ENCODE assay signal across 18 mouse cellular contexts in genomic region chr7:80014826-80015755, GRCm38 (mm10). TPM values are rescaled to one million over a fixed set of nuclear protein-coding genes. Genes with fewer than 3 reads are reported as not detected.
DNase-seq lines count a peak whose midpoint lies in the region; ATAC-seq and TF ChIP-seq lines count a peak whose summit lies in the region.
"Had no signal": no experiment of that assay in that cellular context is flagged by ENCODE, and none has a peak within 500 bp of the region (broad histone marks: within the 10 kb centered on the region; RNA-seq: fewer than 3 reads in every experiment).

No protein-coding gene starts in this region.

- H3K4me2 ChIP-seq in liver, postnatal 0 days (ENCODE audit: low read depth, low read length), result no peak overlapping the region
- no peak overlapping the region for H3K4me2 ChIP-seq in liver, embryonic 12.5 days
- H3K4me2 ChIP-seq: liver, embryonic 13.5 days had no signal

- no peak overlapping the region for H3K4me3 ChIP-seq in liver, postnatal 0 days (ENCODE audit: low read depth, low read length)
- H3K4me3 ChIP-seq in liver, embryonic 12.5 days, result no peak overlapping the region
- H3K4me3 ChIP-seq in ES-E14 (ENCODE audit: insufficient read depth in 1 of 2, low read depth in 1 of 2, low read length in 2 of 2, poor library complexity in 1 of 2, severe bottlenecking in 1 of 2), result peak overlapping the region; percentile 21 to 39; a peak in 3 of 4 replicates
- H3K4me3 ChIP-seq in midbrain, embryonic 10.5 days, result no peak overlapping the region
- H3K4me3 ChIP-seq: liver, embryonic 13.5 days had no signal

- H3K27me3 ChIP-seq in liver, postnatal 0 days (ENCODE audit: insufficient read depth, low read length), result no peaks in the 10 kb centered on the region
- no peaks in the 10 kb centered on the region for H3K27me3 ChIP-seq in liver, embryonic 12.5 days (replicated peaks)
- no peaks in the 10 kb centered on the region for H3K27me3 ChIP-seq in midbrain, embryonic 10.5 days (ENCODE audit: low read depth, poor library complexity, severe bottlenecking)
- H3K27me3 ChIP-seq: liver, embryonic 13.5 days had no signal

- H3K9ac ChIP-seq in liver, postnatal 0 days (replicated peaks), result no peak overlapping the region
- no peak overlapping the region for H3K9ac ChIP-seq in liver, embryonic 12.5 days
- H3K9ac ChIP-seq in ES-E14 (ENCODE audit: insufficient read depth, low read depth, low read length, poor library complexity, severe bottlenecking), result peak overlapping the region; percentile 64
- H3K9ac ChIP-seq: liver, embryonic 13.5 days had no signal

- H3K36me3 ChIP-seq in liver, postnatal 0 days (replicated peaks; ENCODE audit: insufficient read depth, low read length), result no peaks in the 10 kb centered on the region
- H3K36me3 ChIP-seq in liver, embryonic 12.5 days, result no peaks in the 10 kb centered on the region
- no peaks in the 10 kb centered on the region for H3K36me3 ChIP-seq in ES-E14 (ENCODE audit: control insufficient read depth, insufficient read depth, low read length, poor library complexity, severe bottlenecking)
- H3K36me3 ChIP-seq in midbrain, embryonic 10.5 days, result no peaks in the 10 kb centered on the region
- H3K36me3 ChIP-seq: liver, embryonic 13.5 days had no signal

- no peaks in the 10 kb centered on the region for H3K9me3 ChIP-seq in liver, postnatal 0 days (ENCODE audit: low read length)
- no peaks in the 10 kb centered on the region for H3K9me3 ChIP-seq in liver, embryonic 12.5 days (replicated peaks)
- no peaks in the 10 kb centered on the region for H3K9me3 ChIP-seq in ES-E14 (ENCODE audit: control insufficient read depth, insufficient read depth, low read depth, low read length)
- H3K9me3 ChIP-seq in midbrain, embryonic 10.5 days (replicated peaks), result no peaks in the 10 kb centered on the region
- H3K9me3 ChIP-seq: liver, embryonic 13.5 days had no signal

- TF ChIP-seq CTCF in liver, postnatal 0 days (IDR thresholded peaks at IDR 0.05; ENCODE audit: low read depth), result no peak

- no peak for DNase-seq in liver, postnatal 0 days
- DNase-seq in ES-E14 (ENCODE audit: low read depth, low spot score), result peak; percentile 93
- peak; percentile 56 for DNase-seq in brain, adult 2 months (ENCODE audit: low read depth, low spot score)
- no peak for DNase-seq in midbrain, embryonic 10.5 days (ENCODE audit: low spot score)
- no peak for DNase-seq in urinary bladder, postnatal 36 days (ENCODE audit: low spot score in 2 of 2)
- DNase-seq in B cell, adult 2 months, result no peak
- DNase-seq: adrenal gland, adult 8-10 months; cerebellum, adult 18-20 months; cerebellum, postnatal 25 days; gastrocnemius, postnatal 10 days; kidney, adult 18-20 months; kidney, postnatal 14 days; liver, embryonic 13.5 days; right cerebral cortex, postnatal 25 days; thymus, postnatal 25 days had no signal

- H3K4me1 ChIP-seq in liver, postnatal 0 days (ENCODE audit: insufficient read depth), result peaks cover 9% of the 10 kb centered on the region; the same call in 1 of the 2 replicates
- peaks cover 11% of the 10 kb centered on the region; the same call in 1 of the 2 replicates for H3K4me1 ChIP-seq in liver, embryonic 12.5 days
- H3K4me1 ChIP-seq in ES-E14 (ENCODE audit: control insufficient read depth in 2 of 2, insufficient read depth in 2 of 2, low read length in 2 of 2, poor library complexity in 1 of 2), result peaks cover 7 to 15% of the 10 kb centered on the region in 2 experiments; a peak in 3 of 4 replicates
- H3K4me1 ChIP-seq in midbrain, embryonic 10.5 days, result peaks cover 7% of the 10 kb centered on the region

- TF ChIP-seq EP300 in liver, postnatal 0 days (IDR thresholded peaks at IDR 0.05; ENCODE audit: low read depth), result no peak

- H3K27ac ChIP-seq in liver, postnatal 0 days (ENCODE audit: low read depth), result peak overlapping the region; percentile 67
- H3K27ac ChIP-seq in liver, embryonic 12.5 days, result no peak overlapping the region
- peak overlapping the region; percentile 99 for H3K27ac ChIP-seq in ES-E14 (ENCODE audit: insufficient read depth, low read depth, low read length, poor library complexity, severe bottlenecking)
- no peak overlapping the region for H3K27ac ChIP-seq in midbrain, embryonic 10.5 days (replicated peaks)
- H3K27ac ChIP-seq: liver, embryonic 13.5 days had no signal

- in situ Hi-C loops in ES-E14 (cut with MboI; ENCODE audit: low sequenced_read_pairs in 2 of 2, unreplicated experiment in 2 of 2), result no loop called here

- ATAC-seq in liver, postnatal 0 days, result no peak
- ATAC-seq in liver, embryonic 12.5 days, result no peak
- peak; percentile 42 for ATAC-seq in monocyte, adult 5-6 weeks (replicated peaks; ENCODE audit: insufficient number of reproducible peaks, low FRiP score, low TSS enrichment, poor library complexity, severe bottlenecking)
- ATAC-seq: midbrain, embryonic 16.5 days had no signal

- WGBS in liver, postnatal 0 days (ENCODE audit: insufficient replicate concordance), result 68% methylated on average over 21 of the region's 21 CpGs
- WGBS in liver, embryonic 12.5 days (ENCODE audit: insufficient replicate concordance), result 68% methylated on average over 21 of the region's 21 CpGs
- WGBS in midbrain, embryonic 10.5 days, result 77% methylated on average over 21 of the region's 21 CpGs

TF ChIP-seq in ES-E14, 5 proteins besides CTCF, POLR2A, EP300 and RAD21:
- TF ChIP-seq HCFC1 (IDR thresholded peaks at IDR 0.05; ENCODE audit: borderline replicate concordance, insufficient read depth, low read length) (no peak), CHD2 (IDR thresholded peaks at IDR 0.05; ENCODE audit: low read depth, low read length) (0 out of 2 replicates have a peak, but pooled peaks have one; percentile 30)

RNA-seq across cellular contexts. Expression of gene Zfp710, which starts 9.5 kb away (rescaled TPM):
- 5.9 and 6.4 TPM in 2 replicates for polyA plus RNA-seq in liver, postnatal 0 days (2015; fragmentation: Nextera tagmentation; extraction: Ambion mirVana)
- polyA plus RNA-seq in liver, embryonic 12.5 days (2016; fragmentation: Nextera tagmentation; extraction: Ambion mirVana), result 7.2 and 8.9 TPM in 2 replicates
- 39.8 and 54.2 TPM in 2 replicates for total RNA-seq in ES-E14 (2012; rRNA removed)
- 55.9 to 77.3 TPM (median 60.7 TPM) in 3 replicates for total RNA-seq in monocyte, adult 5-6 weeks (2017)
- polyA plus RNA-seq in midbrain, embryonic 10.5 days (2016; fragmentation: Nextera tagmentation; extraction: Ambion mirVana), result 32.7 and 34.2 TPM in 2 replicates

Comparison
In these comparisons a context has a peak if more than half of its experiments do, and no peak if none do; other contexts are left out.
1. H3K27ac ChIP-seq: peak in liver, postnatal 0 days (single experiment) and ES-E14 (single experiment); none in liver, embryonic 12.5 days (single experiment) and midbrain, embryonic 10.5 days (single experiment).
2. DNase-seq: peak in ES-E14 (single experiment) and brain, adult 2 months (single experiment); none in liver, postnatal 0 days (single experiment), midbrain, embryonic 10.5 days (single experiment), urinary bladder, postnatal 36 days (0 of 2) and B cell, adult 2 months (0 of 2).
3. H3K4me3 ChIP-seq: peak in ES-E14 (2 of 2); none in liver, postnatal 0 days (single experiment), liver, embryonic 12.5 days (single experiment) and midbrain, embryonic 10.5 days (single experiment).